Mouse (Mus musculus) spleen, adult 2 months (tissue): ENCODE measurements around the gene Hnf1a.

Experiments
- CTCF ChIP-seq: fragments of 200-500 bp; IDR thresholded peaks from 2 replicates; pipeline ENCODE4 v1.5.1; 2011; ENCODE audit warnings: mild to moderate bottlenecking, inconsistent platforms; ENCODE audit not compliant: insufficient read depth, insufficient read length, insufficient replicate concordance; ENCODE audit errors: extremely low read depth
- POLR2A ChIP-seq: fragments of 200-500 bp; IDR thresholded peaks from 2 replicates; pipeline ENCODE4 v1.6.1; 2011; ENCODE audit warnings: low read depth, low read length, inconsistent platforms

DNA sequence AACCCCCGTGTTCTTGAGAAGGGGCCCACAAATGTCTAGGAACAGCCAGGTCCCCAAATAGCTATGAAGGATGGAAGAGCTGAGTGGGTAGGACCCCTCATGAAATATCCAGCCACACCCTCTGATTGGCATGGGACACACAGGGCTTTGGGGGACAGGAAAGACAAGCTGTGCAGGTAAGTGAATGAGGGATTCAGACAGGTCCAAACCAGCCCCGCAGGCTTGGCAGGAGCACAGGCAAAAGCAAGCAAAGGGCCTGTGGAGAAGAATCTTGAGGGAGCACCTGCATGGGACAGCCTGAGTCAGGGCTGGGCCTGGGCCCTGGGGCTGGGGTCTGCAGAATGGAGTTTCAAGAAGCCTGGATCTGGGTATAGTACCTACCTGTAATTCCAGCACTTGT, 29.6 kb upstream of the Hnf1a start:
- TF ChIP-seq CTCF: no peak
- TF ChIP-seq POLR2A: no peak
